9 mouse cellular contexts compared by ENCODE assay signal in genomic region chr14:8316366-8317193, GRCm38 (mm10). TPM values are rescaled to one million over a fixed set of nuclear protein-coding genes. Genes with fewer than 3 reads are reported as not detected.
DNase-seq lines count a peak whose midpoint lies in the region; ATAC-seq lines count a peak whose summit lies in the region.
"Had no signal": no experiment of that assay in that cellular context is flagged by ENCODE, and none has a peak within 500 bp of the region (broad histone marks: within the 10 kb centered on the region; RNA-seq: fewer than 3 reads in every experiment).

No protein-coding gene starts in this region.

- WGBS in heart, embryonic 14.5 days: 5% methylated on average over 23 of the region's 23 CpGs
- 1% methylated on average over 23 of the region's 23 CpGs for WGBS in forebrain, embryonic 11.5 days
- 3% methylated on average over 23 of the region's 23 CpGs for WGBS in neural tube, embryonic 12.5 days

- H3K4me1 ChIP-seq in heart, embryonic 14.5 days (ENCODE audit: control insufficient read depth in 2 of 2, insufficient read depth in 2 of 2, low read length in 2 of 2): peaks cover 6 to 18% of the 10 kb centered on the region in 2 experiments; a peak in 3 of 4 replicates
- H3K4me1 ChIP-seq in forebrain, embryonic 11.5 days (replicated peaks; ENCODE audit: control insufficient read depth, insufficient read depth, low read length): peaks cover 16% of the 10 kb centered on the region; the same call in 1 of the 2 replicates
- H3K4me1 ChIP-seq in neural tube, embryonic 12.5 days: peaks cover 17% of the 10 kb centered on the region; the same call in 1 of the 2 replicates

- peak overlapping the region; percentile 34; the same call in 1 of the 2 replicates for H3K9ac ChIP-seq in heart, embryonic 14.5 days (ENCODE audit: low read length)
- H3K9ac ChIP-seq in forebrain, embryonic 11.5 days (ENCODE audit: low read length): no peak overlapping the region
- H3K9ac ChIP-seq in neural tube, embryonic 12.5 days: no peak overlapping the region

- peaks cover 40% of the 10 kb centered on the region for H3K27me3 ChIP-seq in heart, embryonic 14.5 days (ENCODE audit: control insufficient read depth, insufficient read depth, low read length)
- peaks cover 28% of the 10 kb centered on the region for H3K27me3 ChIP-seq in forebrain, embryonic 11.5 days (ENCODE audit: control insufficient read depth, insufficient read depth, low read length)
- H3K27me3 ChIP-seq in neural tube, embryonic 12.5 days (replicated peaks): peaks cover 46% of the 10 kb centered on the region

- no peaks in the 10 kb centered on the region for H3K36me3 ChIP-seq in heart, embryonic 14.5 days (ENCODE audit: control insufficient read depth, insufficient read depth, low read length)
- no peaks in the 10 kb centered on the region for H3K36me3 ChIP-seq in forebrain, embryonic 11.5 days (ENCODE audit: control insufficient read depth, insufficient read depth, low read length)
- no peaks in the 10 kb centered on the region for H3K36me3 ChIP-seq in neural tube, embryonic 12.5 days

- peak overlapping the region; percentile 70 for H3K4me2 ChIP-seq in heart, embryonic 14.5 days (ENCODE audit: low read length)
- peak overlapping the region; percentile 47 for H3K4me2 ChIP-seq in forebrain, embryonic 11.5 days (ENCODE audit: low read depth, low read length, severe bottlenecking)
- H3K4me2 ChIP-seq in neural tube, embryonic 12.5 days (replicated peaks): peak overlapping the region; percentile 59

- H3K4me3 ChIP-seq in heart, embryonic 14.5 days (ENCODE audit: control insufficient read depth in 1 of 2, insufficient read depth in 1 of 2, low read depth in 1 of 2, low read length in 2 of 2): peak overlapping the region; percentile 7 to 38
- peak overlapping the region; percentile 15; the same call in 1 of the 2 replicates for H3K4me3 ChIP-seq in forebrain, embryonic 11.5 days (ENCODE audit: low read depth, low read length)
- H3K4me3 ChIP-seq in neural tube, embryonic 12.5 days: peak overlapping the region; percentile 27

- ATAC-seq in heart, embryonic 14.5 days (ENCODE audit: insufficient number of reproducible peaks, insufficient read depth, low FRiP score, low read depth): no peak
- peak; percentile 28 for ATAC-seq in forebrain, embryonic 11.5 days (replicated peaks; ENCODE audit: low FRiP score)
- ATAC-seq in neural tube, embryonic 12.5 days (ENCODE audit: low FRiP score, low read depth): 0 out of 2 replicates have a peak, but pooled peaks have one; percentile 11
- ATAC-seq in megakaryocyte, adult 5-6 weeks (ENCODE audit: poor library complexity, severe bottlenecking): no peak

- H3K27ac ChIP-seq in heart, embryonic 14.5 days (replicated peaks in 1 of 2; ENCODE audit: control insufficient read depth in 1 of 2, insufficient read depth in 1 of 2, low read depth in 2 of 2, low read length in 2 of 2): no peak overlapping the region
- no peak overlapping the region for H3K27ac ChIP-seq in forebrain, embryonic 11.5 days (ENCODE audit: low read depth, low read length)
- no peak overlapping the region for H3K27ac ChIP-seq in neural tube, embryonic 12.5 days

- DNase-seq in heart, adult 8-10 months (ENCODE audit: low spot score): no peak
- DNase-seq in forebrain, embryonic 11.5 days (ENCODE audit: low spot score): no peak
- peak; percentile 25 for DNase-seq in kidney, postnatal 14 days
- no peak for DNase-seq in natural killer cell, adult 2 months (ENCODE audit: low spot score in 2 of 2)
- no peak for DNase-seq in cerebellum, adult 8-10 months
- DNase-seq: right cerebral cortex, postnatal 4 days had no signal

- H3K9me3 ChIP-seq in heart, embryonic 14.5 days (ENCODE audit: control insufficient read depth, low read length): no peaks in the 10 kb centered on the region
- H3K9me3 ChIP-seq in forebrain, embryonic 11.5 days (ENCODE audit: control insufficient read depth, low read length): no peaks in the 10 kb centered on the region
- H3K9me3 ChIP-seq in neural tube, embryonic 12.5 days: no peaks in the 10 kb centered on the region

RNA-seq across cellular contexts. Expression of gene Fam107a, which starts 1.2 kb away (rescaled TPM):
- 0.32 and 0.36 TPM in 2 replicates for polyA plus RNA-seq in heart, embryonic 14.5 days (2014; fragmentation: Nextera tagmentation; extraction: Ambion mirVana)
- total RNA-seq in heart, adult 8-10 months (2022): 1 to 10 TPM; 7.5 to 8.8 (median 8.2) TPM
- 0.29 and 0.49 TPM in 2 replicates for polyA plus RNA-seq in forebrain, embryonic 11.5 days (2014; fragmentation: Nextera tagmentation; extraction: Ambion mirVana)
- 0.75 and 1.0 TPM in 2 replicates for polyA plus RNA-seq in neural tube, embryonic 12.5 days (2016; fragmentation: Nextera tagmentation; extraction: Ambion mirVana)
- total RNA-seq in megakaryocyte, adult 5-6 weeks (2015): 0.09 TPM in 1 of 2 replicates, not detected in the other
- not detected in 2 replicates for total RNA-seq in megakaryocyte, adult 5-6 weeks (2017)

RNA-seq across cellular contexts. Expression of gene Acox2, which starts 57.4 kb away (rescaled TPM):
- polyA plus RNA-seq in heart, embryonic 14.5 days (2014; fragmentation: Nextera tagmentation; extraction: Ambion mirVana): not detected in 2 replicates
- 1 to 10 TPM in 2 of 4 experiments, under 1 TPM in 2; 0.44 to 1.4 (median 1.1) TPM for total RNA-seq in heart, adult 8-10 months (2022)
- polyA plus RNA-seq in forebrain, embryonic 11.5 days (2014; fragmentation: Nextera tagmentation; extraction: Ambion mirVana): not detected in 2 replicates
- polyA plus RNA-seq in neural tube, embryonic 12.5 days (2016; fragmentation: Nextera tagmentation; extraction: Ambion mirVana): 0.52 TPM in 1 of 2 replicates, not detected in the other
- not detected in 2 replicates for total RNA-seq in megakaryocyte, adult 5-6 weeks (2015)
- not detected in 2 replicates for total RNA-seq in megakaryocyte, adult 5-6 weeks (2017)

Comparison
In these comparisons a context has a peak if more than half of its experiments do, and no peak if none do; other contexts are left out.
1. ATAC-seq: peak in forebrain, embryonic 11.5 days (single experiment) and neural tube, embryonic 12.5 days (single experiment); none in heart, embryonic 14.5 days (single experiment) and megakaryocyte, adult 5-6 weeks (single experiment).
2. Peak in every context shown above with its lines, with median percentiles within 50 percentile points of each other: H3K4me2 ChIP-seq and H3K4me3 ChIP-seq.